Mouse (Mus musculus): ENCODE results near the gene Nhej1.

GRCm38 (mm10) chr1:74924464-74924863 is 200.5 kb downstream of the Nhej1 start:
- TF ChIP-seq POLR2A (IDR thresholded peaks at IDR 0.05; ENCODE audit: borderline replicate concordance, insufficient read depth, low read length) (no peak), CTCF (IDR thresholded peaks at IDR 0.05; ENCODE audit: borderline replicate concordance, insufficient read depth, low read depth, low read length) (no peak)

Measured in cerebellum, adult 2 months (tissue).